ENCODE assay signal across 8 mouse cellular contexts in the genomic region with DNA sequence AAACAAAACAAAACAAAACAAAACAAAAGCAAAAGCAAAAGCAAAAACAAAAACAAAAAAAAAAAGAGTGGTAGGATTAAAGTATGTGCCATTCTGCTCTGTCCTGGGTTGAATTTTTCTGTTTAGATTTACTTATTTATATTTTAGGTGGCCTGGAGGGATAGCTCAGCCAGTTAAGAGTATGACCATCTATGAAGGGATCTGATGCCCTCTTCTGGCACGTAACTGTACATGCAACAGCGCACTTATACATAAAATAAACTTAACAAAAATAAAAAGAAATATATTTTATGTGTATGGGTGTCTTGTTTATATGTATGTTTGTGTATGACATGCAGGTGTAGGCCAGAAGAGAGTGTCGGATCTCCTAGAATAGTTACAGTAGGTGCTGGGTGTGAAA. TPM values are rescaled to one million over a fixed set of nuclear protein-coding genes. Genes with fewer than 3 reads are reported as not detected.
A peak's percentile ranks its signal among the peaks of the same experiment; 100 is the strongest.
DNase-seq lines count a peak whose midpoint lies in the region; ATAC-seq and TF ChIP-seq lines count a peak whose summit lies in the region.
"Had no signal": no experiment of that assay in that cellular context is flagged by ENCODE, and none has a peak within 500 bp of the region (broad histone marks: within the 10 kb centered on the region; RNA-seq: fewer than 3 reads in every experiment).

No protein-coding gene starts in this region.

- H3K4me3 ChIP-seq in E14TG2a.4 (replicated peaks; ENCODE audit: low read length): no peak overlapping the region
- no peak overlapping the region for H3K4me3 ChIP-seq in heart, embryonic 11.5 days (ENCODE audit: low read depth, low read length)

- DNase-seq in kidney, postnatal 14 days: peak; percentile 26
- DNase-seq in kidney, adult 8-10 months: no peak
- peak; percentile 64 for DNase-seq in A20 (ENCODE audit: low read depth, low spot score)
- peak; percentile 27 for DNase-seq in forelimb bud, embryonic 11.5 days (ENCODE audit: low read depth, low spot score)
- DNase-seq in right cerebral cortex, postnatal 25 days: no peak

- no peak overlapping the region for H3K27ac ChIP-seq in heart, embryonic 11.5 days (ENCODE audit: low read depth, low read length)

- no peak overlapping the region for H3K9ac ChIP-seq in heart, embryonic 11.5 days (ENCODE audit: low read depth, low read length)

- WGBS in heart, embryonic 11.5 days (ENCODE audit: insufficient replicate concordance): 50% methylated on average over 3 of the region's 3 CpGs

- H3K36me3 ChIP-seq in E14TG2a.4 (ENCODE audit: insufficient read depth, low read length): no peaks in the 10 kb centered on the region
- no peaks in the 10 kb centered on the region for H3K36me3 ChIP-seq in heart, embryonic 11.5 days (ENCODE audit: control insufficient read depth, insufficient read depth, low read length)

- 0 out of 2 replicates have a peak, but pooled peaks cover 5% of the 10 kb centered on the region for H3K27me3 ChIP-seq in E14TG2a.4 (ENCODE audit: insufficient read depth, low read length)
- no peaks in the 10 kb centered on the region for H3K27me3 ChIP-seq in heart, embryonic 11.5 days (ENCODE audit: control insufficient read depth, insufficient read depth, low read length)

- no peak for ATAC-seq in heart, embryonic 11.5 days (replicated peaks; ENCODE audit: insufficient number of reproducible peaks, low FRiP score, low TSS enrichment)

- 0 out of 2 replicates have a peak, but pooled peaks cover 13% of the 10 kb centered on the region for H3K4me1 ChIP-seq in E14TG2a.4 (replicated peaks; ENCODE audit: low read depth, low read length)
- no peaks in the 10 kb centered on the region for H3K4me1 ChIP-seq in heart, embryonic 11.5 days (ENCODE audit: control insufficient read depth, insufficient read depth, low read length)

- no peak overlapping the region for H3K4me2 ChIP-seq in heart, embryonic 11.5 days

- H3K9me3 ChIP-seq in E14TG2a.4 (ENCODE audit: low read length): no peaks in the 10 kb centered on the region
- no peaks in the 10 kb centered on the region for H3K9me3 ChIP-seq in heart, embryonic 11.5 days (replicated peaks; ENCODE audit: control insufficient read depth, low read length)

- peak; percentile 38 for TF ChIP-seq CTCF in E14TG2a.4 (conservative IDR thresholded peaks at IDR 0.05; ENCODE audit: low read length)

RNA-seq across cellular contexts. Expression of gene Pglyrp2, which starts 8.0 kb away (rescaled TPM):
- polyA plus RNA-seq in heart, embryonic 11.5 days (2014; fragmentation: Nextera tagmentation; extraction: Ambion mirVana): 0.34 TPM in 1 of 2 replicates, not detected in the other
- polyA plus RNA-seq: stomach, embryonic 14.5 days had no signal

RNA-seq across cellular contexts. Expression of gene Cyp4f39, which starts 20.6 kb away (rescaled TPM):
- polyA plus RNA-seq in heart, embryonic 11.5 days (2014; fragmentation: Nextera tagmentation; extraction: Ambion mirVana): not detected in 2 replicates

RNA-seq across cellular contexts. Expression of gene Rasal3, which starts 28.6 kb away (rescaled TPM):
- 0.94 and 1.3 TPM in 2 replicates for polyA plus RNA-seq in heart, embryonic 11.5 days (2014; fragmentation: Nextera tagmentation; extraction: Ambion mirVana)

RNA-seq across cellular contexts. Expression of gene Wiz, which starts 42.7 kb away (rescaled TPM):
- polyA plus RNA-seq in heart, embryonic 11.5 days (2014; fragmentation: Nextera tagmentation; extraction: Ambion mirVana): 16.2 and 17.6 TPM in 2 replicates

Comparison
In these comparisons a context has a peak if more than half of its experiments do, and no peak if none do; other contexts are left out.
1. DNase-seq: peak in kidney, postnatal 14 days (single experiment), A20 (single experiment) and forelimb bud, embryonic 11.5 days (single experiment); none in kidney, adult 8-10 months (0 of 2) and right cerebral cortex, postnatal 25 days (single experiment).